Mouse (Mus musculus) layer of hippocampus, postnatal 25 days (tissue): ENCODE results near the gene Atp5b. TPM values are rescaled to one million over a fixed set of nuclear protein-coding genes. Genes with fewer than 3 reads are reported as not detected.

Source experiments
- microRNA-seq, 2 experiments: library from miRNA; unstranded; fragments of <30 nt; microRNA quantifications; one replicate each; pipeline ENCODE4 v1.2.0; 2021
- total RNA-seq, 2 experiments: library from RNA; stranded (reverse); gene quantifications; 2 replicates each; pipeline ENCODE4 v1.2.3; 2021

Atp5b gene
- total RNA-seq, 2 experiments from 2014 or later = 1,588 to 1,852 TPM

Small RNA genes within 50 kb of the gene (microRNA-seq; reads per million reads assigned to microRNA genes)
- gene Mir677 = 26.1 to 37.2 reads per million in 2 experiments

Other genes starting within 250 kb of the Atp5b start
- gene Rdh19, start 233.3 kb upstream of the Atp5b start, total RNA-seq = not detected
- not detected for gene Rdh16f2, start 216.8 kb upstream of the Atp5b start, total RNA-seq
- not detected for gene Rdh7, start 194.5 kb upstream of the Atp5b start, total RNA-seq
- gene Sdr9c7, start 184.8 kb upstream of the Atp5b start, total RNA-seq = not detected
- not detected for gene Hsd17b6, start 75.7 kb upstream of the Atp5b start, total RNA-seq
- 1 to 10 TPM; 6.6 to 6.8 TPM for gene Prim1, start 68.1 kb upstream of the Atp5b start, total RNA-seq
- gene Naca, start 47.7 kb upstream of the Atp5b start, total RNA-seq = 100 to 1,000 TPM; 317 to 351 TPM
- gene Ptges3, start 24.3 kb upstream of the Atp5b start, total RNA-seq = 100 to 1,000 TPM; 134 to 145 TPM
- 10 to 100 TPM; 32.2 to 42.5 TPM for gene Baz2a, start 8.3 kb downstream of the Atp5b start, total RNA-seq
- gene Rbms2, start 97.0 kb downstream of the Atp5b start, total RNA-seq = 10 to 100 TPM; 11.5 to 11.9 TPM
- 10 to 100 TPM; 19.2 to 23.5 TPM for gene Gls2, start 111.2 kb downstream of the Atp5b start, total RNA-seq
- gene Spryd4, start 128.5 kb downstream of the Atp5b start, total RNA-seq = 10 to 100 TPM in 1 of 2 experiments, 1 to 10 TPM in 1; 8.5 to 10.6 TPM
- not detected for gene Mip, start 142.6 kb downstream of the Atp5b start, total RNA-seq
- gene Timeless, start 148.8 kb downstream of the Atp5b start, total RNA-seq = 1 to 10 TPM; 4.3 to 5.6 TPM
- not detected for gene Apon, start 170.8 kb downstream of the Atp5b start, total RNA-seq
- gene Apof, start 185.4 kb downstream of the Atp5b start, total RNA-seq = not detected
- 10 to 100 TPM; 27.8 to 30.0 TPM for gene Stat2, start 187.3 kb downstream of the Atp5b start, total RNA-seq
- gene Il23a, start 215.5 kb downstream of the Atp5b start, total RNA-seq = 1 to 10 TPM in 1 of 2 experiments, under 1 TPM in 1; 0.84 to 1.1 TPM
- gene Pan2, start 220.1 kb downstream of the Atp5b start, total RNA-seq = 10 to 100 TPM; 12.3 to 17.4 TPM
- gene Cnpy2, start 239.2 kb downstream of the Atp5b start, total RNA-seq = 10 to 100 TPM; 81.1 to 92.0 TPM